Mouse (Mus musculus) forebrain, embryonic 13.5 days (tissue): Measurements from ENCODE around the gene Afmid. TPM values are rescaled to one million over a fixed set of nuclear protein-coding genes. Genes with fewer than 3 reads are reported as not detected.
A peak's percentile ranks its signal among the peaks of the same experiment; 100 is the strongest.

Experiments
- ATAC-seq: fragments of 200-750 bp; cut with Nextera tagmentation; 2 replicates; pipeline ENCODE4 v1.8.0; 2017
- H3K27ac ChIP-seq: fragments of 300-500 bp; sonication (generic); 2 replicates; pipeline ENCODE4 v1.5.1; 2015; ENCODE audit warnings: inconsistent platforms, mild to moderate bottlenecking, moderate library complexity
- H3K27me3 ChIP-seq: fragments of 300-500 bp; sonication (generic); 2 replicates; pipeline ENCODE4 v1.6.1; 2015; ENCODE audit warnings: mild to moderate bottlenecking, inconsistent platforms
- H3K36me3 ChIP-seq: fragments of 300-500 bp; sonication (generic); 2 replicates; pipeline ENCODE4 v1.6.1; 2015; ENCODE audit warnings: mild to moderate bottlenecking, inconsistent platforms; ENCODE audit not compliant: poor library complexity, severe bottlenecking
- H3K4me1 ChIP-seq: fragments of 300-500 bp; sonication (generic); 2 replicates; pipeline ENCODE4 v1.6.1; 2015; ENCODE audit warnings: inconsistent platforms
- H3K4me2 ChIP-seq: fragments of 300-500 bp; sonication (generic); 2 replicates; pipeline ENCODE4 v1.6.1; 2015; ENCODE audit warnings: inconsistent platforms, mild to moderate bottlenecking, moderate library complexity
- H3K4me3 ChIP-seq: fragments of 300-500 bp; sonication (generic); 2 replicates; pipeline ENCODE4 v1.5.1; 2015; ENCODE audit warnings: mild to moderate bottlenecking, inconsistent platforms
- H3K9ac ChIP-seq: fragments of 300-500 bp; sonication (generic); 2 replicates; pipeline ENCODE4 v1.6.1; 2015; ENCODE audit warnings: mild to moderate bottlenecking, inconsistent platforms
- H3K9me3 ChIP-seq: fragments of 300-500 bp; sonication (generic); replicated peaks from 2 replicates; pipeline ENCODE4 v1.6.1; 2016; ENCODE audit warnings: inconsistent platforms
- WGBS: fragments of 180-500 bp; shearing (Covaris S2); methylation state at CpG from one replicate; pipeline ENCODE4 v1.1.7; 2015; 5-methylcytosine and 5-hydroxymethylcytosine counted together
- polyA plus RNA-seq: library from polyadenylated mRNA; unstranded; fragments of >200 nt; fragmentation: Nextera tagmentation; extraction: Ambion mirVana; gene quantifications from 2 replicates; pipeline ENCODE4 v1.2.1, GENCODE M21; 2015

Gene Afmid
- polyA plus RNA-seq, 1 experiment from 2014 or later: 7.5 TPM

- 10% methylated on average over 8 of the region's 8 CpGs for WGBS
- no peak overlapping the region for H3K4me3 ChIP-seq
- H3K4me1 ChIP-seq: peaks cover 25% of the 10 kb centered on the region
- H3K27me3 ChIP-seq: peaks cover 34% of the 10 kb centered on the region
- no peaks in the 10 kb centered on the region for H3K36me3 ChIP-seq
- H3K27ac ChIP-seq: peak overlapping the region; percentile 57
- H3K9ac ChIP-seq: peak overlapping the region; percentile 43
- ATAC-seq: no peak
- H3K9me3 ChIP-seq: no peaks in the 10 kb centered on the region
- peak overlapping the region; percentile 41 for H3K4me2 ChIP-seq
Observed at GRCm38 (mm10) chr11:117878892-117879291, 53.2 kb downstream of the Afmid start.

GRCm38 (mm10) chr11:117879676-117880075, 54.0 kb downstream of the Afmid start:
- H3K9me3 ChIP-seq: no peaks in the 10 kb centered on the region
- 74% methylated on average over 6 of the region's 6 CpGs for WGBS
- H3K9ac ChIP-seq: no peak overlapping the region
- no peak overlapping the region for H3K4me3 ChIP-seq
- H3K4me1 ChIP-seq: peaks cover 25% of the 10 kb centered on the region
- no peak overlapping the region for H3K27ac ChIP-seq
- ATAC-seq: no peak
- no peaks in the 10 kb centered on the region for H3K36me3 ChIP-seq
- no peak overlapping the region for H3K4me2 ChIP-seq
- peaks cover 41% of the 10 kb centered on the region for H3K27me3 ChIP-seq

- no peak overlapping the region for H3K9ac ChIP-seq
- H3K27ac ChIP-seq: no peak overlapping the region
- H3K9me3 ChIP-seq: no peaks in the 10 kb centered on the region
- no peak overlapping the region for H3K4me3 ChIP-seq
- no peaks in the 10 kb centered on the region for H3K36me3 ChIP-seq
- H3K4me1 ChIP-seq: peaks cover 25% of the 10 kb centered on the region
- peaks cover 47% of the 10 kb centered on the region for H3K27me3 ChIP-seq
- H3K4me2 ChIP-seq: no peak overlapping the region
- ATAC-seq: no peak
- WGBS: 90% methylated on average over 9 of the region's 9 CpGs
Observed at GRCm38 (mm10) chr11:117880336-117880976, 54.7 kb downstream of the Afmid start.

- WGBS: 86% methylated on average over 6 of the region's 6 CpGs
- no peak overlapping the region for H3K4me3 ChIP-seq
- no peak overlapping the region for H3K4me2 ChIP-seq
- H3K4me1 ChIP-seq: peaks cover 25% of the 10 kb centered on the region
- no peaks in the 10 kb centered on the region for H3K36me3 ChIP-seq
- no peak overlapping the region for H3K9ac ChIP-seq
- H3K27me3 ChIP-seq: peaks cover 51% of the 10 kb centered on the region
- H3K27ac ChIP-seq: no peak overlapping the region
- no peak for ATAC-seq
- H3K9me3 ChIP-seq: no peaks in the 10 kb centered on the region
Observed at GRCm38 (mm10) chr11:117880977-117881358, 55.2 kb downstream of the Afmid start.

- Histone ChIP-seq H3K36me3 (no peaks in the 10 kb centered on the region), H3K27me3 (peaks cover 57% of the 10 kb centered on the region), H3K4me2 (no peak overlapping the region), H3K4me3 (no peak overlapping the region), H3K9ac (no peak overlapping the region), H3K27ac (no peak overlapping the region), H3K9me3 (no peaks in the 10 kb centered on the region), H3K4me1 (peaks cover 25% of the 10 kb centered on the region)
- WGBS: 21% methylated on average over 8 of the region's 8 CpGs
- ATAC-seq: no peak
Observed at GRCm38 (mm10) chr11:117881787-117882186, 56.1 kb downstream of the Afmid start.

GRCm38 (mm10) chr11:117882208-117882607, 56.5 kb downstream of the Afmid start:
- peaks cover 25% of the 10 kb centered on the region for H3K4me1 ChIP-seq
- peaks cover 59% of the 10 kb centered on the region for H3K27me3 ChIP-seq
- H3K9ac ChIP-seq: no peak overlapping the region
- no peak overlapping the region for H3K4me3 ChIP-seq
- H3K9me3 ChIP-seq: no peaks in the 10 kb centered on the region
- H3K36me3 ChIP-seq: no peaks in the 10 kb centered on the region
- ATAC-seq: no peak
- 57% methylated on average over 1 of the region's 1 CpGs for WGBS
- H3K4me2 ChIP-seq: no peak overlapping the region
- no peak overlapping the region for H3K27ac ChIP-seq

GRCm38 (mm10) chr11:117886000-117886399, 60.3 kb downstream of the Afmid start:
- no peak overlapping the region for H3K4me3 ChIP-seq
- no peak overlapping the region for H3K27ac ChIP-seq
- H3K36me3 ChIP-seq: no peaks in the 10 kb centered on the region
- no peak overlapping the region for H3K9ac ChIP-seq
- H3K4me1 ChIP-seq: peaks cover 39% of the 10 kb centered on the region
- ATAC-seq: no peak
- H3K4me2 ChIP-seq: no peak overlapping the region
- no peaks in the 10 kb centered on the region for H3K9me3 ChIP-seq
- H3K27me3 ChIP-seq: peaks cover 83% of the 10 kb centered on the region
- 71% methylated on average over 5 of the region's 5 CpGs for WGBS

GRCm38 (mm10) chr11:117888168-117888852, 62.6 kb downstream of the Afmid start:
- peak overlapping the region; percentile 25 for H3K4me3 ChIP-seq
- peak overlapping the region; percentile 45; the same call in 1 of the 2 replicates for H3K9ac ChIP-seq
- 12% methylated on average over 20 of the region's 20 CpGs for WGBS
- no peaks in the 10 kb centered on the region for H3K9me3 ChIP-seq
- H3K36me3 ChIP-seq: no peaks in the 10 kb centered on the region
- H3K4me2 ChIP-seq: peak overlapping the region; percentile 56
- ATAC-seq: no peak
- H3K27me3 ChIP-seq: peaks cover 94% of the 10 kb centered on the region
- no peak overlapping the region for H3K27ac ChIP-seq
- peaks cover 35% of the 10 kb centered on the region for H3K4me1 ChIP-seq

GRCm38 (mm10) chr11:117888853-117889822, 63.4 kb downstream of the Afmid start:
- no peaks in the 10 kb centered on the region for H3K36me3 ChIP-seq
- peak overlapping the region; percentile 56 for H3K4me2 ChIP-seq
- 3% methylated on average over 33 of the region's 33 CpGs for WGBS
- peak overlapping the region; percentile 73 for H3K27ac ChIP-seq
- peaks cover 94% of the 10 kb centered on the region for H3K27me3 ChIP-seq
- no peaks in the 10 kb centered on the region for H3K9me3 ChIP-seq
- peak overlapping the region; percentile 25 for H3K4me3 ChIP-seq
- H3K9ac ChIP-seq: peak overlapping the region; percentile 45
- H3K4me1 ChIP-seq: peaks cover 35% of the 10 kb centered on the region
- ATAC-seq: peak; percentile 48; the same call in 1 of the 2 replicates
